Mouse (Mus musculus) cerebellum, adult 2 months (tissue): Measurements from ENCODE around the gene Pdzd2.

Experiments
- CTCF ChIP-seq: fragments of 200-500 bp; IDR thresholded peaks from 2 replicates; pipeline ENCODE4 v1.5.1; 2011; ENCODE audit warnings: low read depth, mild to moderate bottlenecking, control low read depth, low read length, moderate library complexity, borderline replicate concordance; ENCODE audit not compliant: insufficient read depth
- POLR2A ChIP-seq: fragments of 200-500 bp; IDR thresholded peaks from 2 replicates; pipeline ENCODE4 v1.6.1; 2011; ENCODE audit warnings: low read length, control low read depth, borderline replicate concordance; ENCODE audit not compliant: insufficient read depth

- no peak for TF ChIP-seq POLR2A
- no peak for TF ChIP-seq CTCF
These were observed 408.4 kb downstream of the Pdzd2 start for GRCm38 (mm10) chr15:12331300-12331699.
